Mouse (Mus musculus): ENCODE measurements around the gene 2810459M11Rik. TPM values are rescaled to one million over a fixed set of nuclear protein-coding genes. Genes with fewer than 3 reads are reported as not detected.

2810459M11Rik gene
- polyA plus RNA-seq, 1 experiment from 2014 or later, result 16.4 TPM

DNA sequence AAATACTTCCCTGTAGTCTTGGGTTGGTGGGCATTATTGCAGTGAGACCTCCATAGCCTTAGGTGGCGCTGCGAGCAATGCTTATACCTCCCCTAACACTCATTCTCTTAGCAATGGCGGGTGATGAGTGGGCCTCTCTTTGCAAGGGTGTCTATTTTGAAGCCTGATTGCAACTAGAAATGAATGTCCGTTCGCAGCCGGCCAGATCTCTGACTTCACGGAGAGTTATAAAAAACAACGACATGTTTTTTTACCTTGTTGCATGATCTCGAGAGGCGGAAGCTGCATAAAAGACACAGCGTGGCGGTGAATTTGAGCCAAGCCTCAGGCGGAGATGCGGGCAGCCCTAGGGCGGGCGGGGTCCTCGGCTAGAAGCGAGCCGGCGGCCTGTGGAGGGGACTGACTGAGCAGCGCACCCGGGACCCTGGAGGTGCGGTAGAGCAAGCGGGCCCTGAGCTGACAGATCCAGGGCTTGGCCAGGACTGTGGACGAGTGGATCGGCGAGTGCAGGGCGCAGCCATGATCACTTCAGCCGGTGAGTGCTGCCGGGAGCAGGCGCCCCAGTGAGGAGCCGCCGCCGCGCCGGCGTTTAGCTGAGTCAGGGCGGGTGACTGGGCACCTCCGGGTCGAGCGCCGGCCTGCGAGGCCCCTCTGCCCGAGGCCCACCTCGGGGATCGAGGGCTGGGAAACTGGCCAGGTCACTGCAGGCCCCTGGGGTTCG is 18.8 kb downstream of the 2810459M11Rik start, which contains the start of gene Psmd1:
Gene Psmd1, plus strand, starts transcription at position 117 of the 721 bp plus-strand sequence.
- peak within 1 kb of the TSS; percentile 93 for H3K9ac ChIP-seq (ENCODE audit: low read depth, low read length)
- peaks cover 4% of the 10 kb centered on the region; the same call in 1 of the 2 replicates for H3K36me3 ChIP-seq (ENCODE audit: control insufficient read depth, insufficient read depth, low read length)
- H3K9me3 ChIP-seq (ENCODE audit: control insufficient read depth, low read length), result peaks cover 3% of the 10 kb centered on the region; the same call in 1 of the 2 replicates
- peak within 1 kb of the TSS; percentile 73 for H3K4me2 ChIP-seq
- H3K4me1 ChIP-seq (replicated peaks; ENCODE audit: control insufficient read depth, insufficient read depth, low read length), result peaks cover 15% of the 10 kb centered on the region
- WGBS, result under 1% methylated on average over 45 of the region's 47 CpGs
- ATAC-seq (replicated peaks; ENCODE audit: low FRiP score), result peak; percentile 88
- peak; percentile 89 for DNase-seq (ENCODE audit: low spot score)
- peak within 1 kb of the TSS; percentile 68 for H3K27ac ChIP-seq (ENCODE audit: low read depth, low read length)
- H3K4me3 ChIP-seq (ENCODE audit: low read depth, low read length), result peak within 1 kb of the TSS; percentile 96
- no peaks in the 10 kb centered on the region for H3K27me3 ChIP-seq (replicated peaks; ENCODE audit: control insufficient read depth, insufficient read depth, low read length)

DNA sequence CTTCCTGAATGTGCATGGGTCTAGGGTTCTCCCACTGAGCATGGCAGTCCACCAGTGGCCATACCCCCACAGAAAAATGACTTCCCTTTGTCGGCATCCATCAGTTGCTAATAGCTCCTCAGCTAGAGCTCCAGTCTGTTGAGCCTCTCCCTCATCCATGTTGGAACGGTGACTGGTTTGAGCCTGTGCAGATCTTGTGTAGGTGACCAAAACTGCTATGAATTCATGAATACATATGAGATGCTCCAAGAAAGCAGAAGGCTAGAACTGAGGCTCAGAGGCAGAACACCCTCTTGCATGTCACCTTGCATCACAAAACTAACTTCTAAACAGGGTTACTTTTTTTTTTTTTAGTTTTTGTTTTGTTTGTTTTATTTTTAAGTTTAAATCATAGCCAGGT is 30.9 kb downstream of the 2810459M11Rik start:
- Histone ChIP-seq H3K9ac (ENCODE audit: low read depth, low read length) (no peak overlapping the region), H3K9me3 (ENCODE audit: control insufficient read depth, low read length) (no peaks in the 10 kb centered on the region), H3K4me1 (replicated peaks; ENCODE audit: control insufficient read depth, insufficient read depth, low read length) (no peaks in the 10 kb centered on the region), H3K27me3 (replicated peaks; ENCODE audit: control insufficient read depth, insufficient read depth, low read length) (no peaks in the 10 kb centered on the region), H3K4me3 (ENCODE audit: low read depth, low read length) (no peak overlapping the region), H3K36me3 (ENCODE audit: control insufficient read depth, insufficient read depth, low read length) (peaks cover 29% of the 10 kb centered on the region), H3K27ac (ENCODE audit: low read depth, low read length) (no peak overlapping the region), H3K4me2 (no peak overlapping the region)
- WGBS, result 91% methylated on average over 2 of the region's 2 CpGs
- ATAC-seq (replicated peaks; ENCODE audit: low FRiP score) (no peak), DNase-seq (ENCODE audit: low spot score) (no peak)

DNA sequence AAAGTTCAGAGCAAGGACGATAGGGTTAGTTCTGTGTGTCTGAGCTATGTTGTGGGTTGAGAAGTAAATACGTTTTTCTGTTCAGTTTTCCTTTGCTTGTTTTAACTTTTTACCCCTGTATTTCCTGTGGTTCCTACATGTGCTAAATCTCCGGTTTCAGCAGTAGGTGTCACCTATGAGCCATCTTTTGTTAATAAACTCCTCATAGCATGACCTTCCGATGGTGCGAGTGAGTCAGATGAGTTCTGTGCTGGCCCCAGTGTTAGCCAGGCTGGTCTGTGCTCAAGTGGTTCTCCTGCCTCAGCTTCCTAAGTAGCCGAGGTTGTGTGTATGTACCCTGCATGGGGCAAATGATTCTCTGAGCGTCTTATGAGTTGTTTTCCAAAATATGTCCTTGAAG is 48.8 kb downstream of the 2810459M11Rik start:
- Histone ChIP-seq H3K36me3 (ENCODE audit: control insufficient read depth, insufficient read depth, low read length) (peaks cover 35% of the 10 kb centered on the region), H3K4me1 (replicated peaks; ENCODE audit: control insufficient read depth, insufficient read depth, low read length) (no peaks in the 10 kb centered on the region), H3K9ac (ENCODE audit: low read depth, low read length) (no peak overlapping the region), H3K4me2 (no peak overlapping the region), H3K27ac (ENCODE audit: low read depth, low read length) (no peak overlapping the region), H3K4me3 (ENCODE audit: low read depth, low read length) (no peak overlapping the region), H3K9me3 (ENCODE audit: control insufficient read depth, low read length) (no peaks in the 10 kb centered on the region), H3K27me3 (replicated peaks; ENCODE audit: control insufficient read depth, insufficient read depth, low read length) (no peaks in the 10 kb centered on the region)
- 90% methylated on average over 7 of the region's 7 CpGs for WGBS
- DNase-seq (ENCODE audit: low spot score) (no peak), ATAC-seq (replicated peaks; ENCODE audit: low FRiP score) (no peak)

DNA sequence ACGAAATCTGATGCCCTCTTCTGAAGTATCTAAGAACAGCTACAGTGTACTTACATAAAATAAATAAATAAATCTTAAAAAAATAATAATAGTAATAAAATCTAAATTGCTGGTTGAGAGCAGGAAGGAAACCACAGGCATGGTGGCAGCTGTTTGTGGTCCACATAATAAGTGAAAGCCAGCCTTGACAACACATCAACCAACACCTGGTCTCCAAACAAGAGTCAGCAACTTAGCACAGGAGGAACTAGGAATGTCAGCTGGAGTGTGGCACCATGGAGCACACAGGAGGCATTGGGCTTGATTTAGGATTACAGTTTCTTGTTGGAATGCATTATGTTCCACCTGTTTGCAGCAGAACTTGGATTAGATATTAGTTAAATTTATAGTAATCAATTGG is 59.4 kb downstream of the 2810459M11Rik start:
- Histone ChIP-seq H3K27me3 (replicated peaks; ENCODE audit: control insufficient read depth, insufficient read depth, low read length) (no peaks in the 10 kb centered on the region), H3K4me3 (ENCODE audit: low read depth, low read length) (no peak overlapping the region), H3K27ac (ENCODE audit: low read depth, low read length) (no peak overlapping the region), H3K36me3 (ENCODE audit: control insufficient read depth, insufficient read depth, low read length) (peaks cover 10% of the 10 kb centered on the region; the same call in 1 of the 2 replicates), H3K4me1 (replicated peaks; ENCODE audit: control insufficient read depth, insufficient read depth, low read length) (no peaks in the 10 kb centered on the region), H3K9ac (ENCODE audit: low read depth, low read length) (no peak overlapping the region), H3K4me2 (no peak overlapping the region), H3K9me3 (ENCODE audit: control insufficient read depth, low read length) (no peaks in the 10 kb centered on the region)
- DNase-seq (ENCODE audit: low spot score), result no peak
- 79% methylated on average over 1 of the region's 1 CpGs for WGBS
- ATAC-seq (replicated peaks; ENCODE audit: low FRiP score), result no peak

Other genes starting within 250 kb of the 2810459M11Rik start
- gene Itm2c, start 151.6 kb upstream of the 2810459M11Rik start, polyA plus RNA-seq (2014; fragmentation: Nextera tagmentation; extraction: Ambion mirVana), result 39.7 and 41.8 TPM in 2 replicates
- gene 4933407L21Rik, start 117.4 kb upstream of the 2810459M11Rik start, polyA plus RNA-seq (2014; fragmentation: Nextera tagmentation; extraction: Ambion mirVana), result not detected in 2 replicates
- not detected in 2 replicates for gene Gpr55, start 84.9 kb upstream of the 2810459M11Rik start, polyA plus RNA-seq (2014; fragmentation: Nextera tagmentation; extraction: Ambion mirVana)
- gene Spata3, start 29.0 kb upstream of the 2810459M11Rik start, polyA plus RNA-seq (2014; fragmentation: Nextera tagmentation; extraction: Ambion mirVana), result not detected in 2 replicates
- gene Psmd1, start 18.5 kb downstream of the 2810459M11Rik start, polyA plus RNA-seq (2014; fragmentation: Nextera tagmentation; extraction: Ambion mirVana), result 196 and 223 TPM in 2 replicates
- gene Htr2b, start 66.1 kb downstream of the 2810459M11Rik start, polyA plus RNA-seq (2014; fragmentation: Nextera tagmentation; extraction: Ambion mirVana), result 0.23 and 0.26 TPM in 2 replicates
- gene Gm21972, start 87.8 kb downstream of the 2810459M11Rik start, polyA plus RNA-seq (2014; fragmentation: Nextera tagmentation; extraction: Ambion mirVana), result not detected in 2 replicates
- gene Armc9, start 108.9 kb downstream of the 2810459M11Rik start, polyA plus RNA-seq (2014; fragmentation: Nextera tagmentation; extraction: Ambion mirVana), result 20.9 and 28.7 TPM in 2 replicates

Data from liver, embryonic 11.5 days (tissue).